Mouse (Mus musculus) naive thymus-derived CD4-positive, alpha-beta T cell, adult 5 months (primary cell): ENCODE data around the gene Vmn1r170. TPM values are rescaled to one million over a fixed set of nuclear protein-coding genes. Genes with fewer than 3 reads are reported as not detected.

ENCODE experiments used
- polyA plus RNA-seq: library from polyadenylated mRNA; unstranded; fragments of 100-300 nt; shearing (Covaris generic); gene quantifications from one replicate; pipeline ENCODE4 v1.2.1, GENCODE M21; 2017

Gene Vmn1r170
- polyA plus RNA-seq, result not detected

DNA sequence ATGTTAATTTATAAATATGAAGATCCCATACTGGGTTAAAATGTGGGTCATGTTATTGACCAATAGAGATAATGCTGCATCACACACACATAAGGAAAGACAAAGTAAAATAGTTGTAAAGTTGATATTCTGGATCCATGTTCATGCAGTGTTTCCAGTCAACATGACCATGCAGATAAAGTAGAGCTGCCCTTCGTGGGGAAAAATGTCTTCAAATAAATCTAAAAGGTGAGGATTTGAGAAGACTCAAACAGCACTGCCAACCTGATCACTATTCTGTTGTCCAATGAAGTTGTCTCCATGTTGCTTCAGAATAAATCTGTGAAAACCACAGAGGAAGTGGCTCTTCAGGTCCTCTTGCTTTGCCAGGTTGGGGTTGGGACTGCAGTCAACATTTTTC is at the start of gene Vmn1r170:
TSS of gene Vmn1r170 (plus strand) at position 301 of the 400 bp plus-strand sequence.

DNA sequence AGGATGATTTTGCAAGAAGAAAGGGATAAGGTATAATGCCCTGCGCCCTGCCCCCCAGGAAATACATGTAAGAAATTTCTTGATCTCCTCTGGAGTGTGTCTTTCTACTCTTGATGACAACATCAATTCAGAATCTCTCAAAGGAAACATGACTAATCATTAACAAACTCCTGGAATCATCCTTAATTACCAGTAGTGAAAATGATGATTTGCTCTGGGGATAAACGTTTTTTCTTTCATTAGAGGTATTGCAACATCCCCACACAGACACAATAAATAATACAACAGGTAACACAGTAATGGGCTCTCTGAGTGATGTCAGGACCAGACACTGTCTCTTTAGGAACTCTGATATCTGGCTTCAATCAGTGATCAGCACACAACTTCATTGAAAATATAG is 30.7 kb upstream of the Vmn1r170 start, which contains the start of gene Vmn1r169:
TSS of gene Vmn1r169 (plus strand) at position 301 of the 400 bp plus-strand sequence.

DNA sequence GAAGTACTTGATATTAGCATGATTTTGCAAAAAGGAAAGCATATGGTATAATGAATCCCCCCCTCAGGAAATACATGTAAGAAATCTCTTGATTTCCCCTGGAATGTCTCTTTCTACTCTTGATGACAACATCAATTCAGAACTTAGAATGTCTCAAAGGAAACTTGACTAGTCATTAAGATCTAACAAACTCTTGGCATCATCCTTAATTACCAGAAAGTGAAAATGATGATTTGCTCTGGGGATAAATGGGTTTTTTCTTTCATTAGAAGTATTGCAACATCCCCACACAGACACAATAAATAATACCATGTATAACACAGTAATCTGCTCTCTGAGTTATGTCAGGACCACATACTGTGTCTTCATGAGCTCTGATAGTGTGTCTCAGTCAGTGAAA is 24.4 kb downstream of the Vmn1r170 start, which contains the start of gene Vmn1r171:
TSS of gene Vmn1r171 (plus strand) at position 301 of the 400 bp plus-strand sequence.

Other genes with a start within 250 kb of the Vmn1r170 start
- gene Nlrp5, start 220.3 kb upstream of the Vmn1r170 start, polyA plus RNA-seq, result not detected
- not detected for gene Vmn1r167, start 99.0 kb upstream of the Vmn1r170 start, polyA plus RNA-seq
- 0.07 TPM for gene Vmn1r168, start 66.4 kb upstream of the Vmn1r170 start, polyA plus RNA-seq
- not detected for gene Vmn1r169, start 30.6 kb upstream of the Vmn1r170 start, polyA plus RNA-seq
- gene Vmn1r171, start 24.5 kb downstream of the Vmn1r170 start, polyA plus RNA-seq, result not detected
- gene Vmn1r172, start 52.1 kb downstream of the Vmn1r170 start, polyA plus RNA-seq, result not detected
- gene Vmn1r173, start 94.5 kb downstream of the Vmn1r170 start, polyA plus RNA-seq, result not detected
- 0.05 TPM for gene Vmn1r174, start 146.1 kb downstream of the Vmn1r170 start, polyA plus RNA-seq
- gene Vmn1r175, start 204.5 kb downstream of the Vmn1r170 start, polyA plus RNA-seq, result not detected
- gene Vmn1r176, start 231.2 kb downstream of the Vmn1r170 start, polyA plus RNA-seq, result not detected